In genomic region chr7:24531211-24531971, GRCm38 (mm10) we compare ENCODE assay signal across 9 mouse cellular contexts. TPM values are rescaled to one million over a fixed set of nuclear protein-coding genes. Genes with fewer than 3 reads are reported as not detected.
DNase-seq lines count a peak whose midpoint lies in the region; ATAC-seq and TF ChIP-seq lines count a peak whose summit lies in the region.
"Had no signal": no experiment of that assay in that cellular context is flagged by ENCODE, and none has a peak within 500 bp of the region (broad histone marks: within the 10 kb centered on the region; RNA-seq: fewer than 3 reads in every experiment).

No protein-coding gene starts in this region.

- no peaks in the 10 kb centered on the region for H3K9me3 ChIP-seq in ES-Bruce4 (replicated peaks; ENCODE audit: control insufficient read depth, insufficient read depth, low read length, poor library complexity, severe bottlenecking)
- no peaks in the 10 kb centered on the region for H3K9me3 ChIP-seq in forebrain, embryonic 10.5 days
- no peaks in the 10 kb centered on the region for H3K9me3 ChIP-seq in heart, embryonic 16.5 days (replicated peaks; ENCODE audit: control insufficient read depth, low read length)
- no peaks in the 10 kb centered on the region for H3K9me3 ChIP-seq in lung, embryonic 14.5 days (ENCODE audit: low read depth, low read length)

- peak; percentile 79 for TF ChIP-seq CTCF in ES-Bruce4 (IDR thresholded peaks at IDR 0.05; ENCODE audit: low read depth, low read length)
- peak; percentile 85 for TF ChIP-seq CTCF in lung, embryonic 14.5 days (IDR thresholded peaks at IDR 0.05; ENCODE audit: low read depth)
- TF ChIP-seq CTCF in olfactory bulb, adult 2 months (IDR thresholded peaks at IDR 0.05; ENCODE audit: insufficient read depth, low read depth, low read length) = peak; percentile 56; the same call in 1 of the 2 replicates
- peak; percentile 70; the same call in 1 of the 2 replicates for TF ChIP-seq CTCF in thymus, adult 2 months (IDR thresholded peaks at IDR 0.05; ENCODE audit: borderline replicate concordance, control insufficient read depth, extremely low read depth, insufficient read depth, low read length, poor library complexity)

- H3K4me2 ChIP-seq in heart, embryonic 16.5 days (ENCODE audit: low read depth, low read length) = peak overlapping the region; percentile 93
- peak overlapping the region; percentile 77 for H3K4me2 ChIP-seq in lung, embryonic 14.5 days

- H3K36me3 ChIP-seq in ES-Bruce4 (ENCODE audit: control insufficient read depth, insufficient read depth, low read length, poor library complexity, severe bottlenecking) = no peaks in the 10 kb centered on the region
- peaks cover 35% of the 10 kb centered on the region for H3K36me3 ChIP-seq in forebrain, embryonic 10.5 days (replicated peaks)
- H3K36me3 ChIP-seq in heart, embryonic 16.5 days (ENCODE audit: control insufficient read depth, insufficient read depth) = peaks cover 13% of the 10 kb centered on the region
- peaks cover 33% of the 10 kb centered on the region for H3K36me3 ChIP-seq in lung, embryonic 14.5 days (ENCODE audit: insufficient read depth)
- peaks cover 7% of the 10 kb centered on the region; the same call in 1 of the 2 replicates for H3K36me3 ChIP-seq in thymus, adult 2 months (ENCODE audit: control insufficient read depth, insufficient read depth, low read length)

- peak overlapping the region; percentile 75 for H3K4me3 ChIP-seq in ES-Bruce4 (ENCODE audit: low read depth, low read length)
- peak overlapping the region; percentile 62 for H3K4me3 ChIP-seq in forebrain, embryonic 10.5 days
- peak overlapping the region; percentile 85 for H3K4me3 ChIP-seq in heart, embryonic 16.5 days (ENCODE audit: low read length)
- peak overlapping the region; percentile 61 for H3K4me3 ChIP-seq in lung, embryonic 14.5 days (ENCODE audit: low read depth, low read length)
- peak overlapping the region; percentile 75 for H3K4me3 ChIP-seq in olfactory bulb, adult 2 months (ENCODE audit: insufficient read depth, low read depth, low read length)
- H3K4me3 ChIP-seq in thymus, adult 2 months (ENCODE audit: control insufficient read depth, insufficient read depth, low read length) = peak overlapping the region; percentile 70

- no peaks in the 10 kb centered on the region for H3K4me1 ChIP-seq in ES-Bruce4 (ENCODE audit: control insufficient read depth, insufficient read depth, low read length)
- peaks cover 42% of the 10 kb centered on the region for H3K4me1 ChIP-seq in forebrain, embryonic 10.5 days
- peaks cover 13% of the 10 kb centered on the region for H3K4me1 ChIP-seq in heart, embryonic 16.5 days (ENCODE audit: control insufficient read depth, insufficient read depth, low read length)
- 0 out of 2 replicates have a peak, but pooled peaks cover 2% of the 10 kb centered on the region for H3K4me1 ChIP-seq in lung, embryonic 14.5 days (ENCODE audit: insufficient read depth)
- H3K4me1 ChIP-seq in olfactory bulb, adult 2 months (ENCODE audit: control insufficient read depth, insufficient read depth, low read length) = peaks cover 32% of the 10 kb centered on the region
- peaks cover 21% of the 10 kb centered on the region for H3K4me1 ChIP-seq in thymus, adult 2 months (replicated peaks; ENCODE audit: control insufficient read depth, insufficient read depth, low read length)

- H3K27ac ChIP-seq in ES-Bruce4 (ENCODE audit: insufficient read depth, low read length) = no peak overlapping the region
- H3K27ac ChIP-seq in forebrain, embryonic 10.5 days = peak overlapping the region; percentile 89
- peak overlapping the region; percentile 97 for H3K27ac ChIP-seq in heart, embryonic 16.5 days (ENCODE audit: low read length)
- peak overlapping the region; percentile 81 for H3K27ac ChIP-seq in lung, embryonic 14.5 days (ENCODE audit: low read depth)
- peak overlapping the region; percentile 63 for H3K27ac ChIP-seq in olfactory bulb, adult 2 months (ENCODE audit: insufficient read depth, low read depth, low read length)
- peak overlapping the region; percentile 4; the same call in 1 of the 2 replicates for H3K27ac ChIP-seq in thymus, adult 2 months (ENCODE audit: control insufficient read depth, insufficient read depth, low read length)

- TF ChIP-seq EP300 in ES-Bruce4 (IDR thresholded peaks at IDR 0.05; ENCODE audit: insufficient read depth, low read depth, low read length) = no peak

- TF ChIP-seq POLR2A in ES-Bruce4 (IDR thresholded peaks at IDR 0.05; ENCODE audit: insufficient read depth, low read length) = no peak
- no peak for TF ChIP-seq POLR2A in olfactory bulb, adult 2 months (IDR thresholded peaks at IDR 0.05; ENCODE audit: insufficient read depth, low read depth, low read length)
- peak; percentile 38; the same call in 1 of the 2 replicates for TF ChIP-seq POLR2A in thymus, adult 2 months (IDR thresholded peaks at IDR 0.05; ENCODE audit: control insufficient read depth, extremely low read depth, insufficient read depth, low read length, poor library complexity)

- peak overlapping the region; percentile 72 for H3K9ac ChIP-seq in ES-Bruce4 (ENCODE audit: low read depth, poor library complexity, severe bottlenecking)
- peak overlapping the region; percentile 93 for H3K9ac ChIP-seq in heart, embryonic 16.5 days (ENCODE audit: low read length)
- H3K9ac ChIP-seq in lung, embryonic 14.5 days = peak overlapping the region; percentile 83

- peak; percentile 71 for ATAC-seq in heart, embryonic 16.5 days (replicated peaks; ENCODE audit: extremely low read depth, insufficient read depth, low FRiP score)
- peak; percentile 66 for ATAC-seq in lung, embryonic 14.5 days (ENCODE audit: insufficient read depth)

- no peaks in the 10 kb centered on the region for H3K27me3 ChIP-seq in ES-Bruce4 (ENCODE audit: control insufficient read depth, insufficient read depth, low read length, poor library complexity, severe bottlenecking)
- peaks cover 46% of the 10 kb centered on the region for H3K27me3 ChIP-seq in forebrain, embryonic 10.5 days (ENCODE audit: poor library complexity, severe bottlenecking)
- H3K27me3 ChIP-seq in heart, embryonic 16.5 days (ENCODE audit: control insufficient read depth, insufficient read depth, low read length) = no peaks in the 10 kb centered on the region
- H3K27me3 ChIP-seq in lung, embryonic 14.5 days (ENCODE audit: insufficient read depth, low read length) = no peaks in the 10 kb centered on the region
- no peaks in the 10 kb centered on the region for H3K27me3 ChIP-seq in thymus, adult 2 months (ENCODE audit: control insufficient read depth, insufficient read depth, low read length)

- WGBS in forebrain, embryonic 10.5 days = 2% methylated on average over 43 of the region's 43 CpGs
- under 1% methylated on average over 42 of the region's 43 CpGs for WGBS in heart, embryonic 16.5 days
- 1% methylated on average over 43 of the region's 43 CpGs for WGBS in lung, embryonic 14.5 days
- WGBS in olfactory bulb, adult 2 months = under 1% methylated on average over 43 of the region's 43 CpGs
- 3% methylated on average over 43 of the region's 43 CpGs for WGBS in thymus, adult 2 months

- peak; percentile 37 for DNase-seq in c-Kit-positive CD71-positive TER-119-negative erythroid progenitor cells, embryonic 14.5 days (ENCODE audit: low read depth)
- DNase-seq in forebrain, embryonic 10.5 days (ENCODE audit: extremely low spot score, low spot score) = peak; percentile 79
- DNase-seq in kidney, postnatal 36 days = peak; percentile 68 to 86
- peak; percentile 88 for DNase-seq in lung, embryonic 14.5 days
- peak; percentile 76 for DNase-seq in thymus, adult 2 months

RNA-seq across cellular contexts. Expression of gene Irgq, which starts 0.9 kb away (rescaled TPM):
- polyA plus RNA-seq in ES-Bruce4 (2011; ENCODE audit: insufficient read depth, insufficient read length, low read depth, missing spikeins) = 7.2 and 8.2 TPM in 2 replicates
- polyA plus RNA-seq in forebrain, embryonic 10.5 days (2016; fragmentation: Nextera tagmentation; extraction: Ambion mirVana) = 6.9 and 7.3 TPM in 2 replicates
- 6.1 and 6.8 TPM in 2 replicates for polyA plus RNA-seq in heart, embryonic 16.5 days (2015; fragmentation: Nextera tagmentation; extraction: Ambion mirVana)
- polyA plus RNA-seq in lung, embryonic 14.5 days (2014; fragmentation: Nextera tagmentation; extraction: Ambion mirVana) = 8.0 and 9.3 TPM in 2 replicates
- polyA plus RNA-seq in olfactory bulb, adult 2 months (2012; ENCODE audit: insufficient read depth, insufficient read length, low replicate concordance, missing spikeins) = not detected in 2 replicates
- 34.7 and 36.6 TPM in 2 replicates for polyA plus RNA-seq in thymus, adult 2 months (2012; rRNA removed)

RNA-seq across cellular contexts. Expression of gene Pinlyp, which starts 14.5 kb away (rescaled TPM):
- polyA plus RNA-seq in ES-Bruce4 (2011; ENCODE audit: insufficient read depth, insufficient read length, low read depth, missing spikeins) = 1.1 TPM in 1 of 2 replicates, not detected in the other
- polyA plus RNA-seq in forebrain, embryonic 10.5 days (2016; fragmentation: Nextera tagmentation; extraction: Ambion mirVana) = not detected in 2 replicates
- polyA plus RNA-seq in heart, embryonic 16.5 days (2015; fragmentation: Nextera tagmentation; extraction: Ambion mirVana) = 0.17 TPM in 2 replicates
- polyA plus RNA-seq in lung, embryonic 14.5 days (2014; fragmentation: Nextera tagmentation; extraction: Ambion mirVana) = not detected in 2 replicates
- polyA plus RNA-seq in olfactory bulb, adult 2 months (2012; ENCODE audit: insufficient read depth, insufficient read length, low replicate concordance, missing spikeins) = not detected in 2 replicates
- polyA plus RNA-seq in thymus, adult 2 months (2012; rRNA removed) = 3.6 and 5.4 TPM in 2 replicates
- polyA plus RNA-seq: large intestine, adult 2 months had no signal

RNA-seq across cellular contexts. Expression of gene Xrcc1, which starts 14.7 kb away (rescaled TPM):
- 84.8 and 85.8 TPM in 2 replicates for polyA plus RNA-seq in ES-Bruce4 (2011; ENCODE audit: insufficient read depth, insufficient read length, low read depth, missing spikeins)
- 174 and 177 TPM in 2 replicates for polyA plus RNA-seq in forebrain, embryonic 10.5 days (2016; fragmentation: Nextera tagmentation; extraction: Ambion mirVana)
- polyA plus RNA-seq in heart, embryonic 16.5 days (2015; fragmentation: Nextera tagmentation; extraction: Ambion mirVana) = 79.7 and 91.5 TPM in 2 replicates
- 96.6 and 121 TPM in 2 replicates for polyA plus RNA-seq in lung, embryonic 14.5 days (2014; fragmentation: Nextera tagmentation; extraction: Ambion mirVana)
- not detected in 2 replicates for polyA plus RNA-seq in olfactory bulb, adult 2 months (2012; ENCODE audit: insufficient read depth, insufficient read length, low replicate concordance, missing spikeins)
- 115 and 116 TPM in 2 replicates for polyA plus RNA-seq in thymus, adult 2 months (2012; rRNA removed)

RNA-seq across cellular contexts. Expression of gene AC161166.1, which starts 19.1 kb away (rescaled TPM):
- not detected in 2 replicates for polyA plus RNA-seq in ES-Bruce4 (2011; ENCODE audit: insufficient read depth, insufficient read length, low read depth, missing spikeins)
- polyA plus RNA-seq in forebrain, embryonic 10.5 days (2016; fragmentation: Nextera tagmentation; extraction: Ambion mirVana) = 0.82 and 1.3 TPM in 2 replicates
- 0.26 and 0.35 TPM in 2 replicates for polyA plus RNA-seq in heart, embryonic 16.5 days (2015; fragmentation: Nextera tagmentation; extraction: Ambion mirVana)
- polyA plus RNA-seq in lung, embryonic 14.5 days (2014; fragmentation: Nextera tagmentation; extraction: Ambion mirVana) = 0.32 and 0.47 TPM in 2 replicates
- polyA plus RNA-seq in olfactory bulb, adult 2 months (2012; ENCODE audit: insufficient read depth, insufficient read length, low replicate concordance, missing spikeins) = not detected in 2 replicates
- 0.08 TPM in 1 of 2 replicates, not detected in the other for polyA plus RNA-seq in thymus, adult 2 months (2012; rRNA removed)
- polyA plus RNA-seq: large intestine, adult 2 months had no signal

RNA-seq across cellular contexts. Expression of gene Zfp428, which starts 24.6 kb away (rescaled TPM):
- polyA plus RNA-seq in ES-Bruce4 (2011; ENCODE audit: insufficient read depth, insufficient read length, low read depth, missing spikeins) = 12.3 and 13.1 TPM in 2 replicates
- polyA plus RNA-seq in forebrain, embryonic 10.5 days (2016; fragmentation: Nextera tagmentation; extraction: Ambion mirVana) = 111 and 113 TPM in 2 replicates
- polyA plus RNA-seq in heart, embryonic 16.5 days (2015; fragmentation: Nextera tagmentation; extraction: Ambion mirVana) = 40.9 and 43.0 TPM in 2 replicates
- polyA plus RNA-seq in lung, embryonic 14.5 days (2014; fragmentation: Nextera tagmentation; extraction: Ambion mirVana) = 36.2 and 37.7 TPM in 2 replicates
- polyA plus RNA-seq in olfactory bulb, adult 2 months (2012; ENCODE audit: insufficient read depth, insufficient read length, low replicate concordance, missing spikeins) = not detected in 2 replicates
- polyA plus RNA-seq in thymus, adult 2 months (2012; rRNA removed) = 14.4 and 18.7 TPM in 2 replicates

Comparison
In these comparisons a context has a peak if more than half of its experiments do, and no peak if none do; other contexts are left out.
1. DNase-seq: peak in every context shown above with its lines; median percentile 88 in lung, embryonic 14.5 days; 79 in forebrain, embryonic 10.5 days; 77 in kidney, postnatal 36 days; 76 in thymus, adult 2 months; 37 in c-Kit-positive CD71-positive TER-119-negative erythroid progenitor cells, embryonic 14.5 days.